Mouse (Mus musculus) G1E (cell line): ENCODE results near the gene Xaf1.

Source experiments
- CTCF ChIP-seq: IDR thresholded peaks from 2 replicates; pipeline ENCODE4 v1.5.1; 2012; ENCODE audit warnings: low read depth, low read length, inconsistent platforms, mixed read lengths
- GATA1 ChIP-seq: IDR thresholded peaks from 2 replicates; pipeline ENCODE4 v1.6.1; 2012; ENCODE audit warnings: borderline replicate concordance, low read length, inconsistent platforms, mixed read lengths
- GATA2 ChIP-seq: IDR thresholded peaks from 2 replicates; pipeline ENCODE4 v1.6.1; 2012; ENCODE audit warnings: low read depth, low read length, inconsistent platforms, borderline replicate concordance
- TAL1 ChIP-seq: conservative IDR thresholded peaks from 2 replicates; pipeline ENCODE4 v1.6.1; 2012; ENCODE audit warnings: low read depth, low read length, inconsistent platforms, mixed read lengths

DNA sequence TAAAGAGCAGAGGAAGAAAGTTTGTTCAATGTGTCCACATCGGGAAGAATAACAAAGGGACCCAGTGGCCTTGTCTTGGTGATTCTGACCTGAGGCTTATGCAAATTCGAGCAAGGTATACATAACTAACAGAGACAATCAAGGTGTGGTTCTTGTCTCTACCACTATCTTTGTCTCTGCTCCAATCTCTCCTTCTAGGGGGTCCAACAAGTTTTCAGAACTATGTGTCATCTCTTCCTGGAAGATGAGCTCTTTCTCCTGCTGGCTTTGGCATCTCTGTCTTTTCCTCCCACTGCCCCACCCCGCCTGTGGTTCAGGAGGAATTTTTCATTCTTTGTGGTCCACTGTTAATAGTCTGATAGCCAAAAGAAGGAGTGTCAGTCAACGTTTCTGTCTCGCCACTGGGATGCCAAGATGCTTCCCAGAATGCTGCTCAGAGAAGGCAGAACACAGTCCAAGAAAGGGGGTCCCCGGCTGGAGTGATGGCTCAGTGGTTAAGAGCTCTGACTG, 15.4 kb upstream of the Xaf1 start:
- TF ChIP-seq CTCF (no peak), GATA1 (no peak), GATA2 (no peak), TAL1 (no peak)
